Mouse (Mus musculus) forebrain, embryonic 11.5 days (tissue): Measurements from ENCODE around the gene Iltifb. TPM values are rescaled to one million over a fixed set of nuclear protein-coding genes. Genes with fewer than 3 reads are reported as not detected.

ENCODE experiments used
- polyA plus RNA-seq: library from polyadenylated mRNA; unstranded; fragments of >200 nt; fragmentation: Nextera tagmentation; extraction: Ambion mirVana; gene quantifications from 2 replicates; pipeline ENCODE4 v1.2.1, GENCODE M21; 2014

Gene Iltifb
- polyA plus RNA-seq, 1 experiment from 2014 or later = not detected

Other genes starting within 250 kb of the Iltifb start
- gene Mdm1, start 153.2 kb downstream of the Iltifb start, polyA plus RNA-seq = 61.8 and 67.1 TPM in 2 replicates
- gene Il22, start 90.1 kb downstream of the Iltifb start, polyA plus RNA-seq = 0.24 TPM in 1 of 2 replicates, not detected in the other
- not detected in 2 replicates for gene Gm32717, start 54.3 kb downstream of the Iltifb start, polyA plus RNA-seq
- not detected in 2 replicates for gene Gm32802, start 36.4 kb downstream of the Iltifb start, polyA plus RNA-seq
- not detected in 2 replicates for gene Gm9040, start 31.9 kb upstream of the Iltifb start, polyA plus RNA-seq
- not detected in 2 replicates for gene Gm9044, start 37.4 kb upstream of the Iltifb start, polyA plus RNA-seq
- not detected in 2 replicates for gene Gm9045, start 42.8 kb upstream of the Iltifb start, polyA plus RNA-seq
- gene Gm9046, start 48.2 kb upstream of the Iltifb start, polyA plus RNA-seq = not detected in 2 replicates
- not detected in 2 replicates for gene Gm9048, start 53.6 kb upstream of the Iltifb start, polyA plus RNA-seq
- gene Gm9049, start 59.1 kb upstream of the Iltifb start, polyA plus RNA-seq = not detected in 2 replicates
- gene Ifng, start 146.0 kb upstream of the Iltifb start, polyA plus RNA-seq = not detected in 2 replicates